Mouse (Mus musculus): ENCODE data around the gene Ankrd44. TPM values are rescaled to one million over a fixed set of nuclear protein-coding genes. Genes with fewer than 3 reads are reported as not detected.

The Ankrd44 gene
- total RNA-seq, 1 experiment from 2014 or later = 51.0 TPM

GRCm38 (mm10) chr1:54898656-54899084 lies 27.5 kb downstream of the Ankrd44 start:
- peak; percentile 35 for ATAC-seq (replicated peaks; ENCODE audit: low read depth, poor library complexity, severe bottlenecking)

GRCm38 (mm10) chr1:54897726-54898125 lies 28.5 kb downstream of the Ankrd44 start:
- ATAC-seq (replicated peaks; ENCODE audit: low read depth, poor library complexity, severe bottlenecking) = no peak

- peak; percentile 82 for ATAC-seq (replicated peaks; ENCODE audit: low read depth, poor library complexity, severe bottlenecking)
These were observed 29.8 kb downstream of the Ankrd44 start for GRCm38 (mm10) chr1:54896109-54897085.

- ATAC-seq (replicated peaks; ENCODE audit: low read depth, poor library complexity, severe bottlenecking) = peak; percentile 87
These were observed 37.7 kb downstream of the Ankrd44 start for GRCm38 (mm10) chr1:54888449-54888848.

GRCm38 (mm10) chr1:54887873-54888272 lies 38.3 kb downstream of the Ankrd44 start:
- ATAC-seq (replicated peaks; ENCODE audit: low read depth, poor library complexity, severe bottlenecking) = no peak

- no peak for ATAC-seq (replicated peaks; ENCODE audit: low read depth, poor library complexity, severe bottlenecking)
These were observed 43.2 kb downstream of the Ankrd44 start for GRCm38 (mm10) chr1:54882856-54883467.

GRCm38 (mm10) chr1:54881523-54881922 lies 44.7 kb downstream of the Ankrd44 start:
- ATAC-seq (replicated peaks; ENCODE audit: low read depth, poor library complexity, severe bottlenecking) = no peak

- ATAC-seq (replicated peaks; ENCODE audit: low read depth, poor library complexity, severe bottlenecking) = no peak
These were observed 48.6 kb downstream of the Ankrd44 start for GRCm38 (mm10) chr1:54877423-54878073.

- ATAC-seq (replicated peaks; ENCODE audit: low read depth, poor library complexity, severe bottlenecking) = no peak
These were observed 49.2 kb downstream of the Ankrd44 start for GRCm38 (mm10) chr1:54877014-54877413.

- peak; percentile 28; the same call in 1 of the 2 replicates for ATAC-seq (replicated peaks; ENCODE audit: low read depth, poor library complexity, severe bottlenecking)
These were observed 52.1 kb downstream of the Ankrd44 start for GRCm38 (mm10) chr1:54874094-54874493.

GRCm38 (mm10) chr1:54872857-54873616 lies 53.1 kb downstream of the Ankrd44 start:
- no peak for ATAC-seq (replicated peaks; ENCODE audit: low read depth, poor library complexity, severe bottlenecking)

- ATAC-seq (replicated peaks; ENCODE audit: low read depth, poor library complexity, severe bottlenecking) = peak; percentile 60
These were observed 54.9 kb downstream of the Ankrd44 start for GRCm38 (mm10) chr1:54871321-54871720.

GRCm38 (mm10) chr1:54870634-54871033 lies 55.6 kb downstream of the Ankrd44 start:
- ATAC-seq (replicated peaks; ENCODE audit: low read depth, poor library complexity, severe bottlenecking) = peak; percentile 46

- no peak for ATAC-seq (replicated peaks; ENCODE audit: low read depth, poor library complexity, severe bottlenecking)
These were observed 59.0 kb downstream of the Ankrd44 start for GRCm38 (mm10) chr1:54867226-54867625.

- ATAC-seq (replicated peaks; ENCODE audit: low read depth, poor library complexity, severe bottlenecking) = no peak
These were observed 60.1 kb downstream of the Ankrd44 start for GRCm38 (mm10) chr1:54866131-54866530.

GRCm38 (mm10) chr1:54864928-54865652 lies 61.1 kb downstream of the Ankrd44 start:
- peak; percentile 34 for ATAC-seq (replicated peaks; ENCODE audit: low read depth, poor library complexity, severe bottlenecking)

GRCm38 (mm10) chr1:54860361-54860760 lies 65.8 kb downstream of the Ankrd44 start:
- ATAC-seq (replicated peaks; ENCODE audit: low read depth, poor library complexity, severe bottlenecking) = no peak

GRCm38 (mm10) chr1:54859876-54860275 lies 66.3 kb downstream of the Ankrd44 start:
- ATAC-seq (replicated peaks; ENCODE audit: low read depth, poor library complexity, severe bottlenecking) = no peak

GRCm38 (mm10) chr1:54858898-54859297 lies 67.3 kb downstream of the Ankrd44 start:
- ATAC-seq (replicated peaks; ENCODE audit: low read depth, poor library complexity, severe bottlenecking) = no peak
